Mouse (Mus musculus): Measurements from ENCODE around the gene Ube2l6.
"Not testable (repeated sequence)": the region's sequence is repeated elsewhere in the genome, so short reads cannot be mapped to it uniquely, and the experiment has no call there.

Ube2l6 gene

GRCm38 (mm10) chr2:84793871-84794270 is 4.8 kb upstream of the Ube2l6 start:
- DNase-seq (ENCODE audit: low spot score), result no peak

GRCm38 (mm10) chr2:84797833-84798492 is 665 bp upstream of the Ube2l6 start:
- peak; percentile 59 for DNase-seq (ENCODE audit: low spot score)

DNA sequence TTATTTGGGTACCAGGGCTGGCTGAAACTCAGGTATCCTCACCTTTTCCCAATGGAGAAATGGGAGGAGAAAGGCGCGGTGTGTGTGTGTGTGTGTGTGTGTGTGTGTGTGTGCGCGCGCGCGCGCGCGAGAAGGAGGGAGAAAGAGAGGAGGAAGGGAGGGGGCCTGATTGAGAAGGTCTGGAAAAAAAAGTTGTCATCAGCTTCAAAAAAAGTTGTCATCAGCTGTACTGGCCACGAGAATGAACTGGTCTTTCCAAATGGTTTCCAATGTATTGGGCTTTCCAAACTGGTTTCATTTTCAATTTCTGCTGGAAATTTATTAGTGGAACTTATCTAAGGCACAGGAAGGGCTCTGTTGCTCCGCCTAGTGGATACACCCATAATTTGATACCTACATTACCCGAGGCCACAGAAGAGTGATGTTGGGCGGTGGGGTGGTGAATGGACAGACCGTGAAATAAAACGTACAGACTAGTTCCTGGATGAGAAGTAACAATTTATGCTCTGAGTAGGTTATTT is 473 bp downstream of the Ube2l6 start:
- peak; percentile 45 for DNase-seq (ENCODE audit: low spot score)

GRCm38 (mm10) chr2:84800304-84800703 is 1.7 kb downstream of the Ube2l6 start:
- no peak for DNase-seq (ENCODE audit: low spot score)

- DNase-seq (ENCODE audit: low spot score), result not testable (repeated sequence)
These were observed 2.6 kb downstream of the Ube2l6 start for GRCm38 (mm10) chr2:84801223-84801622.

DNA sequence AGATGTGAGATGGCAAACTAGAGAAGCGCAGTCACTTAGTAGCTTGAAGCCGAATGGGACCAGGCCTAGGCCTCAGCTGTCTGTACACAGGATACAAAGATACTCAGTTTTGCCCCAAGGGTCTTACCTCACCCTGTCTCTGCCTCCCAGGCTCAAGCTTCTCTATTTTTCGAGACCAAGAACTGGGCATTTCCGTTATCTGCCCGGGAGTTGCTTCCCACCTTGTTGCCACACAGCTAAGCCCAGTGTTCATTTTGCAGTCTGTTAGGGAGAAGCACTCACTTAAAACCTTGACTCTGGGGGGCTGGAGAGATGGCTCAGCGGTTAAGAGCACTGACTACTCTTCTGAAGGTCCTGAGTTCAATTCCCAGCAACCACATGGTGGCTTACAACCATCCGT is 5.3 kb downstream of the Ube2l6 start:
- DNase-seq (ENCODE audit: low spot score), result no peak

GRCm38 (mm10) chr2:84806546-84806945 is 7.9 kb downstream of the Ube2l6 start:
- no peak for DNase-seq (ENCODE audit: low spot score)

- DNase-seq (ENCODE audit: low spot score), result no peak
These were observed 10.7 kb downstream of the Ube2l6 start for GRCm38 (mm10) chr2:84809330-84809729.

DNA sequence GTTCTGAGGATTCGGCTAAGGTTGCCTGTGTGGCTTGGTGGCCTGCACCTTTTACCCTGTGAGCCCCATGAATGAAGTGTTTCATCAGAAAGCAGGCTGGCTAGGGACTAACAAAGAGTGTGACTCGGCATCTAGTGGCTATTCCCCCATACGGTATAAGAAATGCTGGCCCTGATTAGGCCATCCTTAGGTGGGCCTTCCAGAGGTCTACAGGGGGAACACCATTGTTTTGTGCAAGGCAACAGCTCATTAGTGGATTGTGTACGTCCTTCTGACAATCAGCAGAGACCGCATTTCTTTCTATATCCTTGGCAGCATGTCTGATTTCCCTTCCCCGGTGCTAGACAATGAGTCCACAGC is 11.9 kb downstream of the Ube2l6 start:
- DNase-seq (ENCODE audit: low spot score), result no peak

DNA sequence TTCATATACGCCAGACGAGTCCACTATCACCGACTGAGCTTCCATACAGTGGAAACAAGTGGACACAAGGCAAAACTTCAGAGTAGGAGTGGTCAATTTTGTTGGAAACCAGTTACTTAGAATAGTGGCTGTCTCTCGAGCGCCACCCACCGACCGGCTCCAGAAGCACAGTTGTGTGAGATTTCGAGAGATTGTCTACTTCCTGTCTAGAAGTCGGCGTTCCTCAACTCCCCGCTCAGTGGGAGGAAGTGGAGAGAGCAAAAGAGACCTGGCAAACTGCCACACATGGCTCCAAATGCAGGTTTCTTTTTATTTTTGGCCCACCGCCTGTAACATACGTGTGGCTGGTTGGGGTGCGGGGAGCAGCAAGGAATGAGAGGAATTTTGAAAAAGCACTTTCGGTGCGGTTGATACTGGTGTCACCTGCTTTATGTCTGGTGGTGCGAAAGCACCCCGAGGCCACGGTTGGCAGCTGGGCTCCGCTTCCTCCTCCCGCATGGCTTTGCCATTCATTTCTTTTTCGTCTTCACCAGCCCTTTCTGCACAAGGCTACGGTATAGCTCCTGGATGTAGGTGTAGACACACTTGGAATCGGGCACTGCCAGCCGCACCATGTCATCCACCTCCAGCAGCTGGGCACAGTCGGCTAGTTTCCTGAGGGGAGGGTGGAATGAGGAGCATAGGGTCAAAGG is 12.4 kb downstream of the Ube2l6 start:
- DNase-seq (ENCODE audit: low spot score), result peak; percentile 85

GRCm38 (mm10) chr2:84811880-84812279 is 13.3 kb downstream of the Ube2l6 start:
- DNase-seq (ENCODE audit: low spot score), result peak; percentile 84

- DNase-seq (ENCODE audit: low spot score), result no peak
These were observed 14.0 kb downstream of the Ube2l6 start for GRCm38 (mm10) chr2:84812676-84813075.

DNA sequence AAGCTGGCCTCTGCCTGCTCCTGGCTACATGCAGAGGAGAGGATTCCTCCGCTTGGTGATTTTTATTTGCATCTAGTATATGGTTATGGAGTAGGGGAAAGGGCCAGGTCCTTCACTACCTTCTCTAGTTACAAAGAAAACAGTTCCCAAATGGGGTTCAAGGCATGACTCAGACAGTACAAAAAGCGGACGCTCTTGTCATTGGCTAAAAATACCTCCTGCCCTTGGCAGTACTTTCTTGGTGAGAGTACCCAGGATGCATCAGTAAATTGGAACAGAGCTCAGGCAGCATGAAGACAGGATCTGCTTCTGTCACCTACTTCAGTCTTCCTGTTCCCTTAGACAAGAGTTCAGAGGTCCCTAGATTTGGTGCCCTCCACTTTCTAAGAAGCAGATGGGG is 21.2 kb downstream of the Ube2l6 start:
- DNase-seq (ENCODE audit: low spot score), result no peak

- DNase-seq (ENCODE audit: low spot score), result no peak
These were observed 23.9 kb downstream of the Ube2l6 start, which contains the start of gene Smtnl1 for GRCm38 (mm10) chr2:84822552-84822951. Smtnl1 (minus strand) TSS chr2:84822652.

DNA sequence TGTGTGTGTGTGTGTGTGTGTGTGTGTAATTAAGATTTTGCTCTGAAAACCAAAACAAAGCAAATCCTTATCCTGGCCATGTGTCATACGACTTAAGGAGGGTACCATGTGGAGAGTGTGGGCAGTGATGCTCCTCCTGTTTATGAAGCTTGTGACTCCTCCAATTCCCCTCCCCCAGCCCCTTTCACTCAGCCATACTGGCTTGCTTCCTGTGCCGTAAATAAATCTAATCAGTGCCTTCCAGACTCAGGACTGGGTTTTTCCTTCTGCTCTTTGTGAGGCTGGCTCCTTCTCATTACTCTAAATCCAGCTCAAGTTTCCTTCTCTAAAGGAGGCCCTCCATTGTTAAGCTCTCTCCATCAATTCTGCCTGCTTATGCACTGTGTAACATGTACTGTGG is 24.6 kb downstream of the Ube2l6 start:
- DNase-seq (ENCODE audit: low spot score), result no peak

- peak; percentile 90 for DNase-seq (ENCODE audit: low spot score)
These were observed 28.1 kb downstream of the Ube2l6 start, which contains the start of gene Timm10 for GRCm38 (mm10) chr2:84826488-84827282. Timm10 (plus strand) TSS chr2:84826997.

GRCm38 (mm10) chr2:84827283-84827920 is 28.8 kb downstream of the Ube2l6 start:
- DNase-seq (ENCODE audit: low spot score), result no peak

DNA sequence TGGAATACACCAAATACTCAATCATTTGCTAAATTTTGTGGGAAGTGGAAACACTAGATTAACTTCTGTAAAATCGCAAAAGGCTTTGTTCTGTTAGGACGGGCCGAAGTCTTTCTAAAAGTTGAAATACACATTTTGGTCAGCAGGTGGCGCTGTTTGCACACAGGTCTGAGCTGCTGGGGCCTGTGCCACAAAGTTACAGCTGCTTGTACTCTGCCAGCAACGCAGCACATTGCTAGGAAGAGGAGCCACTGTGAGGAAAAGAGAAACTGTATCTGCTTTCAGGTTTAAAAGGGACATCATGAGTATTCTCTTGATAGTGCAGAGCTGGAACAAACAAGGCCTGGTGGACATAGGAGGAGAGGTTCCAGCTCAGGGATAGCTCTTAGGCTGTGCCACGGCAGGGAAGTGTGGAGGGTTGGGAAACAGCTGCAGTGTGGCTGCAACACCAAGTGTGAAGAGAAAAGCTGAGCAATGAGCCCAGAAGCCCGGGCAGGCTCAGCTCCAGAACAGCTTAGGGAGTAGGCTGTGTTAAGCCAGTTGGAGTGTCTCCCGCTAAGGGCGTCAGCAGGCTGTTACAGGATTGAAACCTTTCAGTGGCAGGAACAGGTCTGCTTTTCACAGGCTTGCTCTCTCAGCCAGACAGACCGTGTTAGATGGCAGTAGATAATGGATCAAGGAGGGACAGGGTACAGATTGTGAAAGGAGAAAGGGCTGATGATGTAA is 33.2 kb downstream of the Ube2l6 start:
- peak; percentile 84 for DNase-seq (ENCODE audit: low spot score)

DNA sequence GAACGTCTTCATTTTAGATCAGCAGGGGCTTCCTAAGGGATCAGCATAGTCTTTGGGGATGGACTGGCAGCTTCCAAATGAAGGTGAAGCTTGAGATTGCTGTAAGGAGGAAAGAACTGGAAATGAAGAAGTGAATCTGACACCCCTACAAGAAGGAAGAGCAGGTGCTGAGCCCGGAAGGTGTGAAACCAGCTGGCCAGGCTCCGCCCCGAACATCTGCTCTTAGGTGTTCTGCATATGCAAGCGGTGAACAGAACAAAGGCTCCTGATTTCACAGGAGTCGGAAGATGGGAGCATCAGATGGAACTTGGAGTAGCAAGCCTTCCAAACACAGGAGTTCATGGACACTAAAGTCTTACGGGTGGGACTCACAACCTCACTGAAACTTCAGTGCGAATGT is 38.5 kb downstream of the Ube2l6 start:
- DNase-seq (ENCODE audit: low spot score), result no peak

- no peak for DNase-seq (ENCODE audit: low spot score)
These were observed 39.4 kb downstream of the Ube2l6 start for GRCm38 (mm10) chr2:84837817-84838592.

GRCm38 (mm10) chr2:84838593-84838949 is 39.9 kb downstream of the Ube2l6 start, which contains the start of gene Slc43a1:
Slc43a1 (plus strand) TSS chr2:84838850.
- no peak for DNase-seq (ENCODE audit: low spot score)

All from testis, postnatal 14 days (tissue).